Mouse (Mus musculus) hindbrain, embryonic 12.5 days (tissue): ENCODE data around the gene Sh2d6. TPM values are rescaled to one million over a fixed set of nuclear protein-coding genes. Genes with fewer than 3 reads are reported as not detected.
A peak's percentile ranks its signal among the peaks of the same experiment; 100 is the strongest.
"Not testable (repeated sequence)": the region's sequence is repeated elsewhere in the genome, so short reads cannot be mapped to it uniquely, and the experiment has no call there.

ENCODE experiments used
- ATAC-seq: fragments of 200-750 bp; cut with Nextera tagmentation; 2 replicates; pipeline ENCODE4 v1.8.0; 2017; ENCODE audit warnings: moderate TSS enrichment; ENCODE audit not compliant: low FRiP score
- H3K27ac ChIP-seq: fragments of 300-500 bp; sonication (generic); 2 replicates; pipeline ENCODE4 v1.5.1; 2016; ENCODE audit warnings: mild to moderate bottlenecking
- H3K27me3 ChIP-seq: fragments of 300-500 bp; sonication (generic); 2 replicates; pipeline ENCODE4 v1.6.1; 2016; ENCODE audit warnings: mild to moderate bottlenecking
- H3K36me3 ChIP-seq: fragments of 300-500 bp; sonication (generic); 2 replicates; pipeline ENCODE4 v1.6.1; 2016; ENCODE audit warnings: mild to moderate bottlenecking
- H3K4me1 ChIP-seq: fragments of 300-500 bp; sonication (generic); 2 replicates; pipeline ENCODE4 v1.6.1; 2016
- H3K4me2 ChIP-seq: fragments of 300-500 bp; sonication (generic); replicated peaks from 2 replicates; pipeline ENCODE4 v1.6.1; 2016; ENCODE audit warnings: mild to moderate bottlenecking
- H3K4me3 ChIP-seq: fragments of 300-500 bp; sonication (generic); 2 replicates; pipeline ENCODE4 v1.5.1; 2016; ENCODE audit warnings: mild to moderate bottlenecking
- H3K9ac ChIP-seq: fragments of 300-500 bp; sonication (generic); 2 replicates; pipeline ENCODE4 v1.6.1; 2016; ENCODE audit warnings: mild to moderate bottlenecking, moderate library complexity
- H3K9me3 ChIP-seq: fragments of 300-500 bp; sonication (generic); replicated peaks from 2 replicates; pipeline ENCODE4 v1.6.1; 2016; ENCODE audit warnings: mild to moderate bottlenecking
- WGBS: fragments of 180-500 bp; shearing (Covaris S2); methylation state at CpG from one replicate; pipeline ENCODE4 v1.1.7; 2016; 5-methylcytosine and 5-hydroxymethylcytosine counted together
- polyA plus RNA-seq: library from polyadenylated mRNA; unstranded; fragments of >200 nt; fragmentation: Nextera tagmentation; extraction: Ambion mirVana; gene quantifications from 2 replicates; pipeline ENCODE4 v1.2.1, GENCODE M21; 2016

Sh2d6 gene
- polyA plus RNA-seq, 1 experiment from 2014 or later = 0.62 TPM

DNA sequence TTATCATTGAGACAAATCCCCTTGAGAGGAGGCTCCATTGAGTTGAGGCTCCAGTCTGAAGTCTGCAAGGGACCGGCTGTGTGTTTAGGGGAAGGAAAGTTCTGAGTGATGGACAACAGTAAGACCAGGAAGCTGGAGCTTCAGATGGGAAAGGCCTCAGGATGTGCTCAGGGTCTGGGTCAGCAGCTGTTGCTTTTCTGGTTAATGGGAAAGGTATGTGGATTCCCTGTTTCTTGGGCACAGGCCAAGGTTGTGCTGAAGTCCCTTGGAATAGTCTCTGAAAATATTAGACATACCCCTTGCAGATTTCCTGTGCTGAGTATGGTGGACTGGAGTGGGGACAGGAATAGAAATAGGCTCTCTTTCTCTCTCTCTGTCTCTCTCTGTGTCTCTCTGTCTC, 12.0 kb upstream of the Sh2d6 start:
- H3K4me2 ChIP-seq, H3K9me3 ChIP-seq, H3K9ac ChIP-seq, ATAC-seq, H3K36me3 ChIP-seq, H3K4me3 ChIP-seq, H3K27me3 ChIP-seq: not testable (repeated sequence)
- WGBS = 39% methylated on average over 1 of the region's 1 CpGs
- 0 out of 2 replicates have a peak overlapping the region, but pooled peaks have one; percentile 18 for H3K27ac ChIP-seq
- H3K4me1 ChIP-seq = peaks cover 17% of the 10 kb centered on the region

- H3K27me3 ChIP-seq = 0 out of 2 replicates have a peak, but pooled peaks cover 2% of the 10 kb centered on the region
- peak overlapping the region; percentile 60; the same call in 1 of the 2 replicates for H3K27ac ChIP-seq
- H3K9ac ChIP-seq = no peak overlapping the region
- 78% methylated on average over 4 of the region's 4 CpGs for WGBS
- no peak overlapping the region for H3K4me3 ChIP-seq
- no peaks in the 10 kb centered on the region for H3K36me3 ChIP-seq
- 0 out of 2 replicates have a peak, but pooled peaks have one; percentile 21 for ATAC-seq
- H3K9me3 ChIP-seq = no peaks in the 10 kb centered on the region
- H3K4me2 ChIP-seq = no peak overlapping the region
- peaks cover 12% of the 10 kb centered on the region for H3K4me1 ChIP-seq
Measured at GRCm38 (mm10) chr6:72532580-72532979, 11.1 kb upstream of the Sh2d6 start.

GRCm38 (mm10) chr6:72528410-72529151, 7.1 kb upstream of the Sh2d6 start:
- H3K9ac ChIP-seq = no peak overlapping the region
- no peak for ATAC-seq

DNA sequence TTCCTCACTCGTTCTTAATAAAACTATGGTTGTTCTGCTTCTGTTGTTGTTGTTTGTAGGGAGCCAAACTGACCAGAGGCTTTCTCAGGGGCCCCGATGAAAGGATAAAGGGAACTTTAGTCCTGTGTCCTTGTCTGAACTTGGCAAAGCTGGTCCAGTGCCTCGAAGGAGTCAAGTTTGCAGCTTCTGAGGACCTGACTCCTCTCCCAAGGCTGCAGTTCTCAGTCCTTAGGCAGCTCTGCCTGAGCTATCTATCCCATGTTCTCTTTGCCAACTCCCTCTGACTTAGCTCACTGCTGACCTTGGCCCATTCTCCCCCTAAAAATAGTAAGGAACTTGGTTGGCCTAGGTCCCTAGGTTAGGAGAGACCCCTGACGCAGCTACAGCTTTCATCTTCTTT, 5.6 kb upstream of the Sh2d6 start:
- H3K27me3 ChIP-seq = 0 out of 2 replicates have a peak, but pooled peaks cover 2% of the 10 kb centered on the region
- H3K4me3 ChIP-seq = no peak overlapping the region
- no peak overlapping the region for H3K4me2 ChIP-seq
- no peaks in the 10 kb centered on the region for H3K4me1 ChIP-seq
- H3K27ac ChIP-seq = no peak overlapping the region
- no peak overlapping the region for H3K9ac ChIP-seq
- no peak for ATAC-seq
- 82% methylated on average over 4 of the region's 4 CpGs for WGBS
- no peaks in the 10 kb centered on the region for H3K9me3 ChIP-seq
- no peaks in the 10 kb centered on the region for H3K36me3 ChIP-seq

More at GRCm38 (mm10) chr6:72528410-72529151, 7.1 kb upstream of the Sh2d6 start:
- no peak overlapping the region for H3K4me2 ChIP-seq
- peaks cover 8% of the 10 kb centered on the region for H3K4me1 ChIP-seq
- H3K27ac ChIP-seq = no peak overlapping the region
- WGBS = 77% methylated on average over 10 of the region's 10 CpGs
- no peaks in the 10 kb centered on the region for H3K36me3 ChIP-seq
- H3K4me3 ChIP-seq = no peak overlapping the region
- 0 out of 2 replicates have a peak, but pooled peaks cover 2% of the 10 kb centered on the region for H3K27me3 ChIP-seq
- no peaks in the 10 kb centered on the region for H3K9me3 ChIP-seq

DNA sequence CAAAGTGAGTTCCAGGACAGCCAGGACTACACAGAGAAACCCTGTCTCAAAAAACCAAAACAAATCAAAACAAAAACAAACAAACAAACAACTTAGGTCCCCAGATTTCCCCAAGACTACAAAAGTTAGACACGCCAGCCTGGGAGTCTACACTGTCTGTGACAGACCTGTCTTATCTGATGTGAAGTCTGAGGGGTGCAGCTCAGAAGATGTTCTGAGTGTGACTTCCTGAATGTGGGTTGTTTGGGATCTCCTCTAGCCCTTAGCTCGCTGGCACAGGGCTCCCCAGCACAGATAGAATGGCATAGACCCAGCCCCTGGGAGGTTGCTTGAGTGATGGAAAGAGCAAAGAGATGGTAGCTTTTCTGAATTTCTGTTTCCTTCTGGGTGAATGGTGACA, 2.7 kb upstream of the Sh2d6 start:
- Histone ChIP-seq H3K9me3 (no peaks in the 10 kb centered on the region), H3K27ac (no peak overlapping the region), H3K36me3 (no peaks in the 10 kb centered on the region), H3K4me3 (no peak overlapping the region), H3K9ac (no peak overlapping the region), H3K4me1 (peaks cover 25% of the 10 kb centered on the region), H3K4me2 (no peak overlapping the region), H3K27me3 (0 out of 2 replicates have a peak, but pooled peaks cover 2% of the 10 kb centered on the region)
- ATAC-seq = no peak
- 90% methylated on average over 2 of the region's 2 CpGs for WGBS

GRCm38 (mm10) chr6:72523222-72523621, 1.7 kb upstream of the Sh2d6 start:
- Histone ChIP-seq H3K27ac (no peak overlapping the region), H3K36me3 (no peaks in the 10 kb centered on the region), H3K27me3 (no peaks in the 10 kb centered on the region), H3K9ac (no peak overlapping the region), H3K9me3 (no peaks in the 10 kb centered on the region), H3K4me2 (no peak overlapping the region), H3K4me1 (peaks cover 35% of the 10 kb centered on the region), H3K4me3 (no peak overlapping the region)
- 68% methylated on average over 4 of the region's 4 CpGs for WGBS
- ATAC-seq = no peak

DNA sequence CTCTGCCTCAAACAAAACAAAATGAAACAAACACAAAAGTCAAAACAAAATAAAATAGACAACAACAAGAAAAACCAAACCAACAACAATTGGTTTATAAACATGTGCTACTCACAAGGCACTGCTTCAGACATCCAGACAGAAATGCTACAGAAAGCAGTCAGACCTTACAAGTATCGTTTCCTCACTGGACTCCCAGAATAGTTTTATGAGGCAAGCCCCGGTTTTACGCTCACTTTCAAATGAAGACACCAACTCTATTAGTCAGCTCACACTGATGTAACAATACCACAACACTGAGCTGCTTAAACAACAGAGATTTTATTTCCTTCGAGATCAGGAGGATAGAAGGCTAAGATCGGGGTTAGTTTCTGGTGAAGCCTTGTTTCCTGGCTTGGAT, 781 bp upstream of the Sh2d6 start:
- no peak overlapping the region for H3K9ac ChIP-seq

GRCm38 (mm10) chr6:72520904-72521303, 603 bp downstream of the Sh2d6 start:
- H3K27ac ChIP-seq = peak overlapping the region; percentile 96
- ATAC-seq = no peak
- H3K4me3 ChIP-seq = no peak overlapping the region
- H3K9ac ChIP-seq = no peak overlapping the region
- peaks cover 35% of the 10 kb centered on the region for H3K4me1 ChIP-seq
- H3K27me3 ChIP-seq = no peaks in the 10 kb centered on the region
- H3K36me3 ChIP-seq = no peaks in the 10 kb centered on the region
- H3K9me3 ChIP-seq = no peaks in the 10 kb centered on the region
- H3K4me2 ChIP-seq = no peak overlapping the region; the same call in 1 of the 2 replicates
- WGBS = 91% methylated on average over 5 of the region's 5 CpGs

More for the DNA sequence above, 781 bp upstream of the Sh2d6 start:
- Histone ChIP-seq H3K4me1 (peaks cover 35% of the 10 kb centered on the region), H3K27ac (no peak overlapping the region), H3K9me3 (no peaks in the 10 kb centered on the region), H3K27me3 (no peaks in the 10 kb centered on the region), H3K4me3 (no peak overlapping the region), H3K36me3 (no peaks in the 10 kb centered on the region), H3K4me2 (no peak overlapping the region)
- no peak for ATAC-seq
- WGBS = 92% methylated on average over 5 of the region's 5 CpGs

DNA sequence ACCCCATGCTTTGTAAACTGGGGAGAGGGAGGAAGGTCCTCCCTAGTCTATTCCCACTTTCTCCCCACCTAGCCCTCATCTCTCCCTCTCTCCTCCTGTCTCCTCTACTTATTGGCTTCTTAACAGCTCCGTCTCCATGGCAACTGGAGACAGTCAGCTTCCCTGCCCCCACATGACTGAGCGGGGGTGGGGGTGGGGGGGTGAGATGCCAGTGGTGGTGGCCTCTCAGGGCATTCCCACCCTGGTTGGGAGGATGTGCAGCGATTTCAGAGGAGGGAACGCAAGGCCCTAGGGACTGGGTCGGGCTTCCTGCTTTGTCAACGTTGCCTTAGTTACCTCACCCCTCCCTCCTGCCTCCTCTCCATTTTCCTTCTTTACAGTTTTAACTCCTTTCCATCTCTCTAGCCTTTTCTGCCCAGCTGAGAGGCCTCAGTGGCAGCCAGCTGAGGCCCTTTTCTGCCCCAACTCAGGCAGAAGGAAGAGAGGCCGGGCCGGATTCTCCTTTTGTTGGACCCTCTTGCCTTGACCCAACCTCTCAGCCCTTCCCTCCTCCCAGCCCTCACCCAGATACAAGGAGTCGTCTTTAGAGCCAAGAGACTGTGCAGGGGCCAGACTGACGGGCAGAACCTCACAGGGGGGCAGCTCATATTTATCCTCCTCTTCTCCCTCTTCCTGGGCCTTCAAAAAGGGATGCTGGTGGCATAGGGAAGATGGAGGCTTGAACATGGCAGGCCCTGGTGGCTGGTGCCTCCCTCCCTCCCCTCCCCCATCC, 1.4 kb downstream of the Sh2d6 start:
- Histone ChIP-seq H3K27me3 (no peaks in the 10 kb centered on the region), H3K4me3 (peak overlapping the region; percentile 11; the same call in 1 of the 2 replicates), H3K4me2 (peak overlapping the region; percentile 42), H3K9me3 (no peaks in the 10 kb centered on the region), H3K27ac (peak overlapping the region; percentile 96), H3K4me1 (peaks cover 35% of the 10 kb centered on the region), H3K36me3 (no peaks in the 10 kb centered on the region), H3K9ac (peak overlapping the region; percentile 47; the same call in 1 of the 2 replicates)
- 7% methylated on average over 10 of the region's 10 CpGs for WGBS
- peak; percentile 92 for ATAC-seq

DNA sequence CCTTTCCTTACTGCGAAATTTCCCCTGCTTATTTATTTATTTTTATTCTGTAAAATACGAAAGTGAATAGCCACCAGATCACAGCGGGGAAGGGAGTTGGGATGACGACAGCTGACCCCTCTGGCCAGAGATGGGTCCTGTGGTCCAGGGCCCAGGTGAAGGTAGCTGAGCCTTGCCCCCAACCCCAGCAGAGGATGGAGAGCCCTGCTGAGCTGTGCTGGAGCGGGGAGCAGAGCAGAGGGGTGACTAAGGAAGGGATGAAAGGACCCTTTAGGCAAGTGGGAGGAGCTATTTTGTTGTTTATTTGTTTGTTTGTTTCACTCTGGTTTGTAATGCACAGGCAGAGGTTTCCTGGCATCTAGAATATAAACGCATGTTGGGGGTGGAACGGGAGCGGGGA, 2.2 kb downstream of the Sh2d6 start:
- peaks cover 35% of the 10 kb centered on the region for H3K4me1 ChIP-seq
- peak overlapping the region; percentile 42 for H3K4me2 ChIP-seq
- 26% methylated on average over 8 of the region's 8 CpGs for WGBS
- H3K9me3 ChIP-seq = no peaks in the 10 kb centered on the region
- H3K27ac ChIP-seq = peak overlapping the region; percentile 96
- H3K27me3 ChIP-seq = no peaks in the 10 kb centered on the region
- peak overlapping the region; percentile 47 for H3K9ac ChIP-seq
- ATAC-seq = peak; percentile 58
- H3K4me3 ChIP-seq = peak overlapping the region; percentile 11; the same call in 1 of the 2 replicates
- no peaks in the 10 kb centered on the region for H3K36me3 ChIP-seq

GRCm38 (mm10) chr6:72518842-72519241, 2.7 kb downstream of the Sh2d6 start:
- no peak for ATAC-seq
- Histone ChIP-seq H3K36me3 (no peaks in the 10 kb centered on the region), H3K4me2 (peak overlapping the region; percentile 42), H3K9ac (peak overlapping the region; percentile 47; the same call in 1 of the 2 replicates), H3K4me3 (no peak overlapping the region), H3K27ac (peak overlapping the region; percentile 96), H3K4me1 (peaks cover 39% of the 10 kb centered on the region), H3K9me3 (no peaks in the 10 kb centered on the region), H3K27me3 (no peaks in the 10 kb centered on the region)
- WGBS = 94% methylated on average over 1 of the region's 1 CpGs

- Histone ChIP-seq H3K36me3 (no peaks in the 10 kb centered on the region), H3K27me3 (no peaks in the 10 kb centered on the region), H3K4me3 (no peak overlapping the region), H3K27ac (no peak overlapping the region), H3K9me3 (no peaks in the 10 kb centered on the region), H3K4me1 (peaks cover 48% of the 10 kb centered on the region), H3K4me2 (no peak overlapping the region), H3K9ac (no peak overlapping the region)
- WGBS = 93% methylated on average over 6 of the region's 6 CpGs
- ATAC-seq = no peak
Measured at GRCm38 (mm10) chr6:72515644-72516043, 5.9 kb downstream of the Sh2d6 start.
